Mouse (Mus musculus) embryonic fibroblast, embryonic 13.5 days (primary cell): ENCODE results near the gene Wdr83.

ENCODE experiments used
- CTCF ChIP-seq: IDR thresholded peaks from 2 replicates; pipeline ENCODE4 v1.5.1; 2011; ENCODE audit warnings: mild to moderate bottlenecking, control low read depth, low read length, moderate library complexity, borderline replicate concordance; ENCODE audit not compliant: insufficient read depth
- POLR2A ChIP-seq: IDR thresholded peaks from 2 replicates; pipeline ENCODE4 v1.6.1; 2011; ENCODE audit warnings: low read depth, mild to moderate bottlenecking, control low read depth, low read length, moderate library complexity

GRCm38 (mm10) chr8:85072364-85072929 lies 8.7 kb downstream of the Wdr83 start:
- no peak for TF ChIP-seq CTCF
- TF ChIP-seq POLR2A, result no peak
